Mouse (Mus musculus): ENCODE measurements at regions not wholly inside any gene's neighbourhood (a gene's known extent, or its start where the extent isn't known, plus 50 kb on each side); places are given as distances from the start of the nearest gene placed in this dataset.

DNA sequence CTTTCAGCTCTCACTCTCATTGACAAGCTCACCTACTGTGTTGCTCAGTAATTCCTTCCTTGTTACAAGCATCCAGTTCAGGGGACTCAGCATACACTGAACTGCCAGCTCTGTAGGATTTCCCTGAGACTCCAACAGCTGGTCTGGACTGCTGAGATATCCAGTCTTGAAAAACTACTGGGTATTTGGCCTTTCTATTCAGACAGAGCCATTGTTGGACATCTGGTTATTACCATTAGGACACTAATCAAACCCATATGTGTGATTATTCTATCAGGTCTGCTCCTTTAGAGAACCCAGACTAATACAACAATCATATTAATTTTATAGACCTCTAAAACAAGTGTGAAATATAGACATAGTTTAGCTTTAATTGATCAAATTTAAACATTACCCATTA lies 1146.2 kb downstream of the Basp1 start:
- Histone ChIP-seq H3K4me3 (ENCODE audit: low read depth, low read length) (no peak overlapping the region), H3K9ac (ENCODE audit: low read depth, low read length) (no peak overlapping the region), H3K9me3 (replicated peaks; ENCODE audit: control insufficient read depth, low read length) (no peaks in the 10 kb centered on the region), H3K36me3 (ENCODE audit: control insufficient read depth, insufficient read depth) (no peaks in the 10 kb centered on the region), H3K27ac (ENCODE audit: low read length) (no peak overlapping the region), H3K4me2 (ENCODE audit: low read depth, low read length) (no peak overlapping the region), H3K27me3 (ENCODE audit: control insufficient read depth, insufficient read depth, low read depth, low read length) (no peaks in the 10 kb centered on the region), H3K4me1 (ENCODE audit: control insufficient read depth, low read depth, low read length) (no peaks in the 10 kb centered on the region)
- ATAC-seq (ENCODE audit: low read depth), result no peak
